Mouse (Mus musculus): ENCODE data around the gene Plk3.

The Plk3 gene

GRCm38 (mm10) chr4:117138295-117139216 is 4.8 kb upstream of the Plk3 start:
- no peak for DNase-seq (ENCODE audit: low read depth)

GRCm38 (mm10) chr4:117136034-117136433 is 2.3 kb upstream of the Plk3 start:
- no peak for DNase-seq (ENCODE audit: low read depth)

GRCm38 (mm10) chr4:117134601-117134995 is 835 bp upstream of the Plk3 start:
- no peak for DNase-seq (ENCODE audit: low read depth)

- no peak for DNase-seq (ENCODE audit: low read depth)
Measured at GRCm38 (mm10) chr4:117133366-117133796, 382 bp downstream of the Plk3 start.

- DNase-seq (ENCODE audit: low read depth), result no peak
Measured at GRCm38 (mm10) chr4:117132794-117133143, 994 bp downstream of the Plk3 start.

- DNase-seq (ENCODE audit: low read depth), result no peak
Measured at GRCm38 (mm10) chr4:117131890-117132793, 1.6 kb downstream of the Plk3 start.

GRCm38 (mm10) chr4:117131198-117131597 is 2.6 kb downstream of the Plk3 start:
- no peak for DNase-seq (ENCODE audit: low read depth)

- DNase-seq (ENCODE audit: low read depth), result no peak
Measured at GRCm38 (mm10) chr4:117130790-117131189, 3.0 kb downstream of the Plk3 start.

GRCm38 (mm10) chr4:117127991-117128686 is 5.6 kb downstream of the Plk3 start:
- DNase-seq (ENCODE audit: low read depth), result no peak

GRCm38 (mm10) chr4:117126675-117127290 is 7.0 kb downstream of the Plk3 start, which contains the start of gene Tctex1d4:
Gene Tctex1d4, plus strand, starts transcription at chr4:117126794.
- peak; percentile 27 for DNase-seq (ENCODE audit: low read depth)

- DNase-seq (ENCODE audit: low read depth), result peak; percentile 88
Measured at GRCm38 (mm10) chr4:117125910-117126674, 7.7 kb downstream of the Plk3 start.

GRCm38 (mm10) chr4:117125348-117125909 is 8.3 kb downstream of the Plk3 start, which contains the start of gene Btbd19:
Gene Btbd19, minus strand, starts transcription at chr4:117125725.
- DNase-seq (ENCODE audit: low read depth), result peak; percentile 67

- DNase-seq (ENCODE audit: low read depth), result no peak
Measured at GRCm38 (mm10) chr4:117124518-117125347, 9.0 kb downstream of the Plk3 start.

- DNase-seq (ENCODE audit: low read depth), result no peak
Measured at GRCm38 (mm10) chr4:117124218-117124517, 9.6 kb downstream of the Plk3 start.

- DNase-seq (ENCODE audit: low read depth), result no peak
Measured at GRCm38 (mm10) chr4:117123546-117124217, 10.1 kb downstream of the Plk3 start.

GRCm38 (mm10) chr4:117122209-117122608 is 11.6 kb downstream of the Plk3 start:
- no peak for DNase-seq (ENCODE audit: low read depth)

GRCm38 (mm10) chr4:117120445-117121414 is 13.0 kb downstream of the Plk3 start:
- peak; percentile 95 for DNase-seq (ENCODE audit: low read depth)

- DNase-seq (ENCODE audit: low read depth), result no peak
Measured at GRCm38 (mm10) chr4:117120052-117120444, 13.7 kb downstream of the Plk3 start.
